In the genomic region with DNA sequence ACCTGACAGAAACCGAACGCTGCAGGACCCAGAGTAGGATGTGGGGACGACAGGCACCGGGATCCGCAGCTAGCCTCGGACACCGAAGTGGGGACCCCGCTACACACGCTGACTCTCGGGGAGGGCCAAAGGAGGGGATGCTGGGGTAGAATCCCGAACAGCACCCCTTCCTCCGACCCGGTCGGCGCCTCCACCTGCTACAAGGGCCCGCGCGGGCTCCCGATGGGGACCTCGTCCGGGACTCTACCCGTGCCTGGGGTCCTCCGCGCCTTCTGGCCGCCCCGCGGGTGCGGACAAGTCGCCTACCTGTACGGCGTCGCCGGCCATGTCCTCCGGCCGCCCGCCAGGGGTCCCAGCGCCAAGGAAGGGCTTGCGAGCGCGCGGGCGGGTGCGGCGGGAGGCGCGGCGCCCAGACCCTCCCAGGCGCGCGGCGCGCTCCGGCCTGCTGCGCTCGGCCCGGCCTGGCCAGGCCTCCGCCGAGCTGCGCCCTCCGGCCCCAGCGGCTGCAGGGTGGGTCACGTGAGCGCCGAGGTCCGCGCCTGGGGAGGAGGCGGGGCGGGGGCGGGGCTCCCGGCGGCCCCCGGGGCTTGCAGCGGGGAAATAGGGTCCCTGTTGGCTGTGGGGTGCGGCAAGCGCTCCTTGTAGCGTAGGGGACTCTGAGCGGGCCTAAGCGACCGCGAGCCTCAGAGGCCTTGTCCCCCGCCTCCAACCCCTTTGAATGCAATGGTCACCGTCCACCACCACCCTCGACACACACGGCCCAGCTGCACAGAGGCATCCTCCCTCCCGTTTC, we compare ENCODE assay signal across 8 mouse cellular contexts. TPM values are rescaled to one million over a fixed set of nuclear protein-coding genes. Genes with fewer than 3 reads are reported as not detected.
DNase-seq lines count a peak whose midpoint lies in the region; ATAC-seq and TF ChIP-seq lines count a peak whose summit lies in the region.

A gene (minus strand): TSS at position 519 of the 793 bp plus-strand sequence.

- H3K9ac ChIP-seq in forebrain, embryonic 12.5 days = peak within 1 kb of the TSS; percentile 90
- peak within 1 kb of the TSS; percentile 96 for H3K9ac ChIP-seq in lung, embryonic 15.5 days

- DNase-seq in heart, postnatal 25 days (ENCODE audit: low spot score) = peak; percentile 71
- peak in 1 of 2 experiments; percentile 58 for DNase-seq in layer of hippocampus, adult 18-20 months (ENCODE audit: low spot score in 2 of 2)
- peak; percentile 74 for DNase-seq in thymus, postnatal 0 days (ENCODE audit: low spot score)

- peak; percentile 74 for TF ChIP-seq POLR2A in olfactory bulb, adult 2 months (IDR thresholded peaks at IDR 0.05; ENCODE audit: insufficient read depth, low read depth, low read length)

- ATAC-seq in CD4-positive, CD25-positive, alpha-beta regulatory T cell, adult 4 months = peak; percentile 4
- ATAC-seq in forebrain, embryonic 12.5 days (ENCODE audit: low FRiP score) = peak; percentile 94
- peak; percentile 94 for ATAC-seq in lung, embryonic 15.5 days (ENCODE audit: borderline replicate concordance, extremely low read depth, low FRiP score, low TSS enrichment)

- H3K9me3 ChIP-seq in forebrain, embryonic 12.5 days = no peaks in the 10 kb centered on the region
- H3K9me3 ChIP-seq in lung, embryonic 15.5 days = no peaks in the 10 kb centered on the region

- intact Hi-C loops in heart, postnatal 25 days (cut with DNase I) = loop anchor here (2.0 to 5.0 kb wide), 2 partner anchors 16 to 38 kb away; a partner anchor contains a TSS

- H3K27ac ChIP-seq in brown adipose tissue, adult 24 weeks (replicated peaks; ENCODE audit: low read depth, low read length) = peak within 1 kb of the TSS; percentile 92
- H3K27ac ChIP-seq in forebrain, embryonic 12.5 days = peak within 1 kb of the TSS; percentile 71
- peak within 1 kb of the TSS; percentile 89 for H3K27ac ChIP-seq in lung, embryonic 15.5 days
- 0 out of 2 replicates have a peak within 1 kb of the TSS, but pooled peaks have one; percentile 10 for H3K27ac ChIP-seq in olfactory bulb, adult 2 months (ENCODE audit: insufficient read depth, low read depth, low read length)

- H3K27me3 ChIP-seq in forebrain, embryonic 12.5 days = no peaks in the 10 kb centered on the region
- no peaks in the 10 kb centered on the region for H3K27me3 ChIP-seq in lung, embryonic 15.5 days

- 0 out of 2 replicates have a peak, but pooled peaks have one; percentile 12 for TF ChIP-seq CTCF in olfactory bulb, adult 2 months (IDR thresholded peaks at IDR 0.05; ENCODE audit: insufficient read depth, low read depth, low read length)

- H3K4me2 ChIP-seq in forebrain, embryonic 12.5 days = peak within 1 kb of the TSS; percentile 95
- peak within 1 kb of the TSS; percentile 94 for H3K4me2 ChIP-seq in lung, embryonic 15.5 days

- under 1% methylated on average over 67 of the region's 85 CpGs for WGBS in forebrain, embryonic 12.5 days
- under 1% methylated on average over 81 of the region's 85 CpGs for WGBS in lung, embryonic 15.5 days
- WGBS in olfactory bulb, adult 2 months = under 1% methylated on average over 85 of the region's 85 CpGs

- no peaks in the 10 kb centered on the region for H3K36me3 ChIP-seq in forebrain, embryonic 12.5 days (replicated peaks)
- no peaks in the 10 kb centered on the region for H3K36me3 ChIP-seq in lung, embryonic 15.5 days

- H3K4me3 ChIP-seq in brown adipose tissue, adult 24 weeks (ENCODE audit: insufficient read depth, low read depth, low read length) = peak within 1 kb of the TSS; percentile 95
- H3K4me3 ChIP-seq in forebrain, embryonic 12.5 days (replicated peaks) = peak within 1 kb of the TSS; percentile 91
- peak within 1 kb of the TSS; percentile 85 for H3K4me3 ChIP-seq in lung, embryonic 15.5 days
- peak within 1 kb of the TSS; percentile 79 for H3K4me3 ChIP-seq in olfactory bulb, adult 2 months (ENCODE audit: insufficient read depth, low read depth, low read length)

- H3K4me1 ChIP-seq in brown adipose tissue, adult 24 weeks (ENCODE audit: control insufficient read depth, insufficient read depth, insufficient read length, low read length) = peaks cover 26% of the 10 kb centered on the region
- peaks cover 25% of the 10 kb centered on the region for H3K4me1 ChIP-seq in forebrain, embryonic 12.5 days
- peaks cover 47% of the 10 kb centered on the region for H3K4me1 ChIP-seq in lung, embryonic 15.5 days
- peaks cover 25% of the 10 kb centered on the region for H3K4me1 ChIP-seq in olfactory bulb, adult 2 months (ENCODE audit: control insufficient read depth, insufficient read depth, low read length)

RNA-seq across cellular contexts. Expression of the gene that starts here (rescaled TPM):
- polyA plus RNA-seq in CD4-positive, CD25-positive, alpha-beta regulatory T cell, adult 4 months (2017; shearing (Covaris generic)) = 10 to 100 TPM; 21.0 to 25.9 TPM
- 98.1 and 111 TPM in 2 replicates for polyA plus RNA-seq in brown adipose tissue, adult 24 weeks (2012; ENCODE audit: insufficient read depth, insufficient read length, missing spikeins)
- polyA plus RNA-seq in forebrain, embryonic 12.5 days (2016; fragmentation: Nextera tagmentation; extraction: Ambion mirVana) = 37.1 and 38.0 TPM in 2 replicates
- total RNA-seq in heart, postnatal 25 days (2021) = 10 to 100 TPM; 58.6 to 58.8 TPM
- total RNA-seq in layer of hippocampus, adult 18-20 months (2021) = 10 to 100 TPM; 43.5 to 46.1 TPM
- polyA plus RNA-seq in lung, embryonic 15.5 days (2015; fragmentation: Nextera tagmentation; extraction: Ambion mirVana) = 35.4 and 38.0 TPM in 2 replicates
- polyA plus RNA-seq in olfactory bulb, adult 2 months (2012; ENCODE audit: insufficient read depth, insufficient read length, low replicate concordance, missing spikeins) = not detected in 2 replicates
- 38.8 and 44.8 TPM in 2 replicates for polyA plus RNA-seq in thymus, postnatal 0 days (2015; fragmentation: Nextera tagmentation; extraction: Ambion mirVana)

Comparison
In these comparisons a context has a peak if more than half of its experiments do, and no peak if none do; other contexts are left out.
1. ATAC-seq: peak in every context shown above with its lines; median percentile 94 in forebrain, embryonic 12.5 days; 94 in lung, embryonic 15.5 days; 4 in CD4-positive, CD25-positive, alpha-beta regulatory T cell, adult 4 months.
2. H3K27ac ChIP-seq: peak in every context shown above with its lines; median percentile 92 in brown adipose tissue, adult 24 weeks; 89 in lung, embryonic 15.5 days; 71 in forebrain, embryonic 12.5 days; 10 in olfactory bulb, adult 2 months.